Mouse (Mus musculus) hindbrain, postnatal 0 days (tissue): ENCODE data around the gene Aatk. TPM values are rescaled to one million over a fixed set of nuclear protein-coding genes. Genes with fewer than 3 reads are reported as not detected.

Source experiments
- ATAC-seq: fragments of 200-750 bp; cut with Nextera tagmentation; 2 replicates; pipeline ENCODE4 v1.8.0; 2017; ENCODE audit warnings: mild to moderate bottlenecking, moderate TSS enrichment, moderate library complexity
- DNase-seq: peaks from one replicate; pipeline ENCODE4 v3.0.0-alpha.2; 2015; ENCODE audit warnings: low spot score
- H3K27ac ChIP-seq: fragments of 300-500 bp; sonication (generic); 2 replicates; pipeline ENCODE4 v1.5.1; 2014; ENCODE audit warnings: mild to moderate bottlenecking
- H3K27me3 ChIP-seq: fragments of 300-500 bp; sonication (generic); 2 replicates; pipeline ENCODE4 v1.6.1; 2014; ENCODE audit warnings: low read length, mixed read lengths; ENCODE audit not compliant: insufficient read depth
- H3K36me3 ChIP-seq: fragments of 300-500 bp; sonication (generic); 2 replicates; pipeline ENCODE4 v1.6.1; 2014; ENCODE audit warnings: low read length, mixed read lengths; ENCODE audit not compliant: insufficient read depth
- H3K4me1 ChIP-seq: fragments of 300-500 bp; sonication (generic); 2 replicates; pipeline ENCODE4 v1.6.1; 2014; ENCODE audit warnings: antibody characterized with exemption, low read length, mixed read lengths; ENCODE audit not compliant: insufficient read depth
- H3K4me2 ChIP-seq: fragments of 300-500 bp; sonication (generic); 2 replicates; pipeline ENCODE4 v1.6.1; 2014; ENCODE audit warnings: low read depth, mild to moderate bottlenecking, low read length, moderate library complexity, mixed read lengths
- H3K4me3 ChIP-seq: fragments of 300-500 bp; sonication (generic); 2 replicates; pipeline ENCODE4 v1.5.1; 2014; ENCODE audit warnings: low read length
- H3K9ac ChIP-seq: fragments of 300-500 bp; sonication (generic); replicated peaks from 2 replicates; pipeline ENCODE4 v1.6.1; 2014; ENCODE audit warnings: mild to moderate bottlenecking, low read length, moderate library complexity, mixed read lengths
- H3K9me3 ChIP-seq: fragments of 300-500 bp; sonication (generic); 2 replicates; pipeline ENCODE4 v1.6.1; 2016; ENCODE audit warnings: low read length, mixed read lengths
- CTCF ChIP-seq: IDR thresholded peaks from 2 replicates; pipeline ENCODE4 v1.5.1; 2016; ENCODE audit warnings: antibody characterized with exemption, control low read depth, low read depth
- WGBS: fragments of 180-500 bp; shearing (Covaris S2); extraction: QIAGEN DNeasy Blood & Tissue Kit; methylation state at CpG from one replicate; pipeline ENCODE4 v1.1.7; 2014; 5-methylcytosine and 5-hydroxymethylcytosine counted together
- polyA plus RNA-seq: library from polyadenylated mRNA; unstranded; fragments of >200 nt; fragmentation: Nextera tagmentation; extraction: Ambion mirVana; gene quantifications from 2 replicates; pipeline ENCODE4 v1.2.1, GENCODE M21; 2015
- total RNA-seq: library from RNA; depleted of rRNA; stranded (reverse); fragments of >200 nt; gene quantifications from 2 replicates; pipeline ENCODE4 v1.2.3, GENCODE M21; 2014

Aatk gene
- total and polyA plus RNA-seq, 2 experiments from 2014 or later, result 35.5 to 161 TPM

DNA sequence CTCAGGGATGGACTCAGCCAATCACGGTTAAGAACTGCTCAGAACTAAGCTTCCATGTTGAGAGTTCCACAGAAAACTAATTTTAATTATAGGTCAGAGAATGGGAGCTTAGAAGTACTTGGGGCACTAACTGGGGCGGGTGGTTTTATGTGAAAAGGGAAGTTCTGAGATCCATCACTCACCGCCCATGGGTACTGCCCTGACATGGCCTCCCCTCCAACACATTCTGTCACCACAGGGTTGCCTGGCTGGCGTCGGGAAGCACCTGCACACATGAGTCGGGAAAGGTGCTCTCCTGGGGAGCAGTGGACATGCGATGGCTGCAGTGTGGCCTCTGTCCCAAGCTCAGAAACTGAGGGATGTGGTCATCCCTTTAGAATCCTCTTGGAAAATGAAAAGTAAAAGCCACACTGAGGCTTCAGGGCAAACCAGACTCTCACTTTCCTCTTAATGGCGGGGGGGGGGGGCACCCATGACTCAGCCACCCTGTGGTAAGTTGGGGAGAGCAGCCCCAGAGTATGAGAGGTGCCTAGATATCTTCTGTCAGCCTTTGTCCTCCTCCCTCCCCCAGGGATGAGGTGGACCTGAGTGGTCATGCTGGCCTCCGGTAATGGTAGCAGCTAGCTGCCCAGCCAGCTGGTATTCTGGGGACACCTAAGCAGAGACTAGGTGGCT, 60.1 kb downstream of the Aatk start:
- Histone ChIP-seq H3K4me2 (no peak overlapping the region), H3K4me1 (peaks cover 30% of the 10 kb centered on the region), H3K27ac (no peak overlapping the region), H3K27me3 (no peaks in the 10 kb centered on the region), H3K9ac (no peak overlapping the region), H3K36me3 (peaks cover 11% of the 10 kb centered on the region; the same call in 1 of the 2 replicates), H3K4me3 (no peak overlapping the region), H3K9me3 (no peaks in the 10 kb centered on the region)
- WGBS, result 80% methylated on average over 9 of the region's 9 CpGs
- DNase-seq (no peak), ATAC-seq (no peak)
- TF ChIP-seq CTCF, result no peak

DNA sequence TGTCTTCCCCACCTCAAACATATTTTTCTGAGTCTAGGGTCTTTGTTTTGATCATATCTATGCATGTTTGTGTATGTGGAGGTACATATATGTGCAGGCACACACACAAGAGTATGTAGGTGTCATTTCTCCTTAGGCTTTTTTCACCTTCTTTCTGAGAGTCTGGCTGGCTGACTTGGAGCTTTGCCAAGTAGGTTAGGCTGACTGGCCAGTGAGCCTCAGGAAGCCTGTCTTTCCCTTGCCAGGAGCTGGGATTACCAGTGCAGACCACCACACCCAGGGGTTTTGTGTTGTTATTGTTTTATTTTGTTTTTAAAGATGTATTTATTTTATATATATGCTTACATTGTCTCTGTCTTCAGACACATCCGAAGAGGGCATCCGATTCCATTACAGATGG, 63.8 kb downstream of the Aatk start:
- Histone ChIP-seq H3K36me3 (peaks cover 16% of the 10 kb centered on the region; the same call in 1 of the 2 replicates), H3K4me2 (no peak overlapping the region), H3K4me3 (no peak overlapping the region), H3K9me3 (no peaks in the 10 kb centered on the region), H3K9ac (no peak overlapping the region), H3K27me3 (no peaks in the 10 kb centered on the region), H3K27ac (peak overlapping the region; percentile 41; the same call in 1 of the 2 replicates), H3K4me1 (peaks cover 14% of the 10 kb centered on the region; the same call in 1 of the 2 replicates)
- TF ChIP-seq CTCF, result no peak
- DNase-seq (peak; percentile 57), ATAC-seq (no peak)
- 68% methylated on average over 2 of the region's 2 CpGs for WGBS

DNA sequence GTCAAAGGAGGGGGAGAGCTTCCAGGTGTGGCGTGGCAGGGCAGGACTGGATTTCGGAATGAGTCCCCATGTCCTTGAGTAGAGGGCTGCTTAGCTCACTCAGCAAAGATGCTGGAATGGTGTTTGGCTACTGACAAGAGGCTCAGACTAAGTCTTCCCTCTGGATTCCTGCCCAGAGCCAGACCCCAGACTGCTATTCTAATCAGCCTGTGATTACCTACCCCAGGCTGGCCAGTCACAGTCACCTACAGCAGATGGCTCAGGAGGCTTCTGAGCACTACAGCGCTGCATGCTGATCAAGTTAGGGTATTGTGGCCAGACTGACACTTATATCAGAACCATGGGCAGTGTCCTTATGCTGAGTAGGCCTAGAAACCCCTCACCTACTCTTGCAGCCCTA, 64.7 kb downstream of the Aatk start:
- Histone ChIP-seq H3K36me3 (peaks cover 16% of the 10 kb centered on the region; the same call in 1 of the 2 replicates), H3K4me3 (no peak overlapping the region), H3K9me3 (no peaks in the 10 kb centered on the region), H3K4me1 (peaks cover 7% of the 10 kb centered on the region; the same call in 1 of the 2 replicates), H3K9ac (no peak overlapping the region), H3K27ac (peak overlapping the region; percentile 62), H3K27me3 (no peaks in the 10 kb centered on the region), H3K4me2 (no peak overlapping the region)
- peak; percentile 76 for DNase-seq
- WGBS, result 70% methylated on average over 3 of the region's 3 CpGs
- ATAC-seq, result peak; percentile 58
- TF ChIP-seq CTCF, result no peak; the same call in 1 of the 2 replicates

- WGBS, result 71% methylated on average over 3 of the region's 3 CpGs
- peaks cover 16% of the 10 kb centered on the region; the same call in 1 of the 2 replicates for H3K36me3 ChIP-seq
- H3K9ac ChIP-seq, result no peak overlapping the region
- peaks cover 7% of the 10 kb centered on the region; the same call in 1 of the 2 replicates for H3K4me1 ChIP-seq
- H3K27me3 ChIP-seq, result no peaks in the 10 kb centered on the region
- no peaks in the 10 kb centered on the region for H3K9me3 ChIP-seq
- H3K27ac ChIP-seq, result peak overlapping the region; percentile 62
- H3K4me2 ChIP-seq, result no peak overlapping the region
- H3K4me3 ChIP-seq, result no peak overlapping the region
- ATAC-seq (no peak), DNase-seq (no peak)
- TF ChIP-seq CTCF, result no peak
These were observed 65.2 kb downstream of the Aatk start for GRCm38 (mm10) chr11:119981769-119982168.

GRCm38 (mm10) chr11:119979596-119980385, 67.2 kb downstream of the Aatk start:
- no peak overlapping the region for H3K4me2 ChIP-seq
- H3K27me3 ChIP-seq, result no peaks in the 10 kb centered on the region
- DNase-seq (no peak), ATAC-seq (no peak)
- H3K9ac ChIP-seq, result no peak overlapping the region
- H3K27ac ChIP-seq, result no peak overlapping the region
- no peak overlapping the region for H3K4me3 ChIP-seq
- no peaks in the 10 kb centered on the region for H3K9me3 ChIP-seq
- peaks cover 7% of the 10 kb centered on the region; the same call in 1 of the 2 replicates for H3K4me1 ChIP-seq
- no peak for TF ChIP-seq CTCF
- 79% methylated on average over 10 of the region's 10 CpGs for WGBS
- H3K36me3 ChIP-seq, result peaks cover 16% of the 10 kb centered on the region; the same call in 1 of the 2 replicates

DNA sequence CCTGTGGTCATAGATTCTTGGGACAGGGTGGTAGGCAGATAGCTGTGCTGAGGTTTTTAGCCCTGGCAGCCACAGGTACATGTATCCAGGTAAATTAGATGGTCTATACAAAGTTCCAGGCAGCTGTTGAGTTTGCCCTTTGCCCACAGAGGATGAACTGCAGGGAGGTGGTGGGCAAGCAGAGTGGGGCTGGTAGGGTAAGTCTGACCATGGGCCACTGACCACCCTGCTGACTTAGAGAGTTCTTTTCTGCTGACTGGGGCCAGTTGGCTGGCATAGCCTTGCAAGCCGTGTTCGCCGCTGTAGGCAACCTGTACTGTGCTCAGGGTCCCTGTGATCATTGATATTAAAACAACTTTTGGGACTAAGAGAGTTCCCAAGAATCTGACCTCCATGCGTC, 68.3 kb downstream of the Aatk start:
- no peak overlapping the region for H3K4me2 ChIP-seq
- no peak overlapping the region for H3K9ac ChIP-seq
- H3K36me3 ChIP-seq, result peaks cover 9% of the 10 kb centered on the region; the same call in 1 of the 2 replicates
- DNase-seq (no peak), ATAC-seq (no peak)
- no peaks in the 10 kb centered on the region for H3K9me3 ChIP-seq
- H3K27me3 ChIP-seq, result no peaks in the 10 kb centered on the region
- no peak overlapping the region for H3K4me3 ChIP-seq
- 97% methylated on average over 4 of the region's 4 CpGs for WGBS
- H3K27ac ChIP-seq, result no peak overlapping the region
- no peak for TF ChIP-seq CTCF
- peaks cover 7% of the 10 kb centered on the region; the same call in 1 of the 2 replicates for H3K4me1 ChIP-seq
